In the genomic region with DNA sequence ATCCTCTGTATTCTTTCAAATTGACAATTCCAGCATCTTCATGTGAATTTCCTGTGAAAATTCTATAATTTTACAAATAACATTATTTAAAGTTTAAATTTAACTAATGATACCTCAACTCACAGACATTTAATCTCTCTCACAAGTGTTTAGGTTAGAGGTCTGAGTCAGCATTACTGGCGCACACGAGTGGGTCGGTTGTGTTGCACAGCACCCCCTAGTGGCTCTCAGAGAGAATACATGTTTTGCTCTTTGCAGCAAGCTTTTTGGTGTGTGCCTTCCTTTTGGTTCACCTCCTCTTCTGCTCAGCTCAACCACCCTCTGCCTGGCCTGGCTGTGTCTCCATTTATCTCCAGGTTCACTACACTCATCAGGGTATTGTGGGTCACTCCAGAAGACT, we compare ENCODE assay signal across 15 mouse cellular contexts.
DNase-seq lines count a peak whose midpoint lies in the region; TF ChIP-seq lines count a peak whose summit lies in the region.
"Had no signal": no experiment of that assay in that cellular context is flagged by ENCODE, and none has a peak within 500 bp of the region (broad histone marks: within the 10 kb centered on the region; RNA-seq: fewer than 3 reads in every experiment).

No protein-coding gene starts in this region.

- no peak for DNase-seq in left cerebral cortex, adult 2 months (ENCODE audit: extremely low spot score in 1 of 2, low spot score in 2 of 2)
- no peak for DNase-seq in left cerebral cortex, adult 11 months (ENCODE audit: low spot score)
- DNase-seq in 416B (ENCODE audit: low read depth): peak; percentile 54
- peak; percentile 29 for DNase-seq in R1 (ENCODE audit: low read depth, low spot score)
- DNase-seq in frontal cortex, postnatal 10 days (ENCODE audit: low spot score in 2 of 2): no peak
- no peak for DNase-seq in heart, postnatal 25 days (ENCODE audit: low spot score)
- DNase-seq in neural tube, embryonic 10.5 days (ENCODE audit: extremely low spot score, low spot score): no peak
- DNase-seq: adrenal gland, postnatal 14 days; cerebellum, adult 11-12 months; left cerebral cortex, postnatal 4 days; retina, postnatal 1 day; thymus, postnatal 14 days had no signal

- H3ac ChIP-seq in C2C12 (ENCODE audit: control insufficient read depth, insufficient read length, low read depth): no peak overlapping the region

- no peaks in the 10 kb centered on the region for H3K79me2 ChIP-seq in C2C12 (ENCODE audit: control insufficient read depth, insufficient read depth)

- TF ChIP-seq CTCF in left cerebral cortex, adult 2 months (IDR thresholded peaks at IDR 0.05): peak; percentile 38
- TF ChIP-seq CTCF in C2C12 (IDR thresholded peaks at IDR 0.05; ENCODE audit: control insufficient read depth, insufficient read depth, insufficient read length): peak; percentile 2

- H3K27me3 ChIP-seq in C2C12 (ENCODE audit: control insufficient read depth, insufficient read depth, insufficient read length): no peaks in the 10 kb centered on the region
- H3K27me3 ChIP-seq: midbrain, embryonic 13.5 days; neural tube, embryonic 13.5 days had no signal

- intact Hi-C loops in left cerebral cortex, adult 2 months (cut with DNase I): no loop called here
- intact Hi-C loops in heart, postnatal 25 days (cut with DNase I): no loop called here

- no peak overlapping the region for H3K27ac ChIP-seq in left cerebral cortex, adult 2 months
- H3K27ac ChIP-seq: midbrain, embryonic 13.5 days; neural tube, embryonic 13.5 days had no signal

- H3K36me3 ChIP-seq in C2C12 (ENCODE audit: control insufficient read depth, insufficient read depth): no peaks in the 10 kb centered on the region
- H3K36me3 ChIP-seq: midbrain, embryonic 13.5 days; neural tube, embryonic 13.5 days had no signal

- H3K79me3 ChIP-seq in C2C12 (ENCODE audit: low read depth): no peaks in the 10 kb centered on the region

- H3K4me3 ChIP-seq in left cerebral cortex, adult 2 months: no peak overlapping the region
- H3K4me3 ChIP-seq in C2C12 (ENCODE audit: insufficient read depth, poor library complexity, severe bottlenecking): no peak overlapping the region
- H3K4me3 ChIP-seq: midbrain, embryonic 13.5 days; neural tube, embryonic 13.5 days had no signal

TF ChIP-seq in C2C12, 6 proteins besides CTCF, POLR2A, EP300 and RAD21:
- TF ChIP-seq FOSL1 (IDR thresholded peaks at IDR 0.05; ENCODE audit: insufficient read depth, low read length, poor library complexity, severe bottlenecking) (no peak), USF1 (IDR thresholded peaks at IDR 0.05; ENCODE audit: low read depth) (no peak), MAX (IDR thresholded peaks at IDR 0.05) (no peak)

Comparison
In these comparisons a context has a peak if more than half of its experiments do, and no peak if none do; other contexts are left out.
1. DNase-seq: peak in 416B (single experiment) and R1 (single experiment); none in left cerebral cortex, adult 2 months (0 of 2), left cerebral cortex, adult 11 months (single experiment), frontal cortex, postnatal 10 days (0 of 2), heart, postnatal 25 days (single experiment) and neural tube, embryonic 10.5 days (single experiment).